Mouse (Mus musculus) forelimb bud, embryonic 11.5 days (tissue): ENCODE measurements around the gene Tufm.

Source experiments
- DNase-seq: peaks from one replicate; pipeline ENCODE4 v3.0.0-alpha.2; 2012; ENCODE audit warnings: low read depth, low spot score

The Tufm gene

DNA sequence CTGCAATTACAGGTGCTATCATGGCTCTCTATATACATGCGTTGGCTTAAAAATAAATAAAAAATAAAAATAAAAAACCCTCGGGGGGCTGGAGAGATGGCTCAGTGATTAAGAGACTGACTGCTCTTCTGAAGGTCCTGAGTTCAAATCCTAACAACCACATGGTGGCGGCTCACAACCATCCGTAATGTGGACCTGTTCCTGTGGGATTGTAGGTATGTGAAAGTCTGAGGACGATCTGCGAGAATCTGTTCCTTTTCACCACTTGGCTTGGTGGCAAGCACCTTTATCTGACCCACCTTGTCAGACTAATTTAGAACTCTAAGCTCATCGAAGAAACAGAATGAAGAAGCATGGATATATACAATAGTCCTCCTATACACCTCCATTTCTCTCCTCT is 12.3 kb downstream of the Tufm start:
- no peak for DNase-seq

DNA sequence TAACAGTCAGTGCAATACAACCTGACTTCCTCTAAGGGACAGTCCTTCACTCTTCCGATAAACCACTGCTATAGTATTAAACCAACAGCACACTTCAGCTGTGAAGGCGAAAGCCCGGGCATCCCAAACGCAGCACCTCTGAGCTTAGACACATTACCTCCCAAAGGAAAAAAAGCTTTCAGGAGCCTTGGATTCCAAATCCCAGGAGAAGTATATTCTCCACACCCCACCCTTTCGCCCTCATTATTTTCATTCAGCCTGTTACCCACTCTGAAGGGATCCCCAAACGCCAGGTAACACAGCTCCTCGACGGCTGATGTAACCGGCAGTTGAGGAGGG is 14.5 kb downstream of the Tufm start:
- DNase-seq = no peak

DNA sequence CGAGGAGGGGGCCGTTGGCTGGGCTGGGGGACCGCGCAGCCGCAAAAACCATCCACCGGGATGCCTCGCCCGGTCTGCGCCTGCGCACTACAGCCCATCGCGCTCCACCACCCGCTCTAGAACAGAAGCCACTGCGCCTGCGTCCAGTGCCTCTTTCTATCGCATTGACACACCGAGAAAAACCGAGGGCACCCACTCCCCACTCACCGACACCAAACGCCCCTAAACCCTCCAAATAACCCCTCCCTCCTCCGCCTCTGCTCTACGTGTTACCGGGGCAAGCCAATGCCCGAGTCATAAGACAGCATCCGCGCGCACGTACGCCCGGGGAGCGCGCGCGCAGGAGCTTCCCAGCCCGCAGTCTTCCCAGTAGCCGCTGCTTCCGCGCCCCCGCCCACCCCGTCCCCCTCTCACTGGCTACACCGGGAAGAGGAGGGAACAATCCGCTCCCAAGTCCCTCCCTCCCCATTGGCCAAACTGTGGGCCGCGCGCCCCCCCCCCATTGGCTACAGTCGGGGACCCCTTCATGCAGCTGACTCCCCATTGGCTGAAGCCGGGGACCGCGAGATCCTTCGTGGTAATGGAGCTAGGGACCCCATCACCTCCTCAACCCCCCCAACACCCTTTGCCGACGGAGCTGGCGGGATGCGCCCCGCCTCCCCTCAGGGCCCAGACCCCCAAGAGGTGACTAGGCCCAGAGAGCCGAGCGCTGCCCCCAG is 15.0 kb downstream of the Tufm start:
- peak; percentile 96 for DNase-seq

DNA sequence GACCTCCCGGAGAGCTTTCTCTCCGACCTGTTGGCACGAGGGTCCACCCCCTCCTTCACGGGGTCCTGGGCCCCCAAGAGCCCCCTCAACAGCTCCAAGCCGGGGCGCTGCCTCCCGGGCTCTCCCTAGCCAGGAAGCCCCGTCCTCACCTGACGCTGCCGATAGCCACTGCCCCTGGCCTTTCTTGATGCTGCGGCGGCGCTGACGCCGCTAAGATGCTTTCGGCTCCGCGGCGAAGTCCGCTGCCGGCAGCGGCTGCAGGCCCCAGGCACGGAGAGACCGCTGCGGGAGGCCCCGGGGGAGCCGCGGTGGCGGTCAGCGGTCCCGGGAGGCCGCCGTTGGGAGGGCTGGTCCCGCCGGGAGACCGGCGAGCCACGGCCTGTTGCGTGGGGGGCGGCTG is 15.6 kb downstream of the Tufm start:
- DNase-seq = no peak

DNA sequence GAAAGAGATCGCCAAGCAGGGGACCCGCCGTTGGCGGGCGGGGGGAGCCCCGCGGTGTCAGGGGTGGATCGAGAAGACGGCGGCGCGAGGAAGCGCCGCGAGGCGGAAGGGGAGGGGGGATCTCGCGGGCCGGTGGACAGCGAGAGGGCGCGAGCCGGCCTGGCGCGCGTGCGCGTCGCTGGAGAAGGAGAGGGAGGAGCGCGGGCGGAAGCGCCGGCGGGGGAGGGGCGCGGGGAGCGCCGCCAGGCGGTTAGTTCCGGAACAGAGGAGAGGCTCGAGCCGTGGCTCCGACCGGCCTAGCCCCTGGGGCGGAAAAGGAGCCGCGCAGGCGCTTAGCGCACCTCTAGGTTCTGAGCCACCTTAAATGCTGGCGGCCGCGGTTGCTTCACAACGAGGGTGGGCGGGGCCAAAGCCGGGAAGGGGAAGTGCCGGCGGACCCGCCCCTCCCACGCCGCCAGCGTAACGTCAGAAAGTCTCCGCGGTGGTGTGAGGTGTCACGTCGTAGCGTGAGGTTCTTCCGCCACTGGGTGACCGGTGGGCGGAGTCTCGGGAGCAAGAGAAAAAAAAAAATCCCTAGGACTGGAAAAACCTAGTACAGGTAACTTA is 16.2 kb downstream of the Tufm start, which contains the start of gene Atxn2l:
Gene Atxn2l (minus strand): TSS at position 165 of the 606 bp plus-strand sequence.
- peak; percentile 99 for DNase-seq

DNA sequence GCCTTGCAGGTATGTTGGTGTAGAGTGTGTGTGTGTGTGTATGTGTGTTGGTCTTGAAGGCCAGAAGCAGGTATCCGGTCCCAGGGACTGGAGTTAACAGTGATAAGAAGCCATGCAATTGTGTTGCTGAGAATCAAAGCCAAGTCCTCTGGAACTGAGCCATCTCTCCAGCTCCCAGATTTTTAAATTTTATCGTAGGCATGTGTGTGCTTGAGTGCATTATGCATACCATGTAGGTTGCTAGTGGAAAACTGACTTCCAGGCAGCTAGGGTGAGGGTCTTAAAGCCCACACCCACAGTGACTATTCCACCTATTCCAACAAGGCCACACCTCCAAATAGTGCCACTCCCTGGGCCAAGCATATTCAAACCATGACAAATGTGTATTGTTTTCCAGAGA is 17.8 kb downstream of the Tufm start:
- DNase-seq = no peak

DNA sequence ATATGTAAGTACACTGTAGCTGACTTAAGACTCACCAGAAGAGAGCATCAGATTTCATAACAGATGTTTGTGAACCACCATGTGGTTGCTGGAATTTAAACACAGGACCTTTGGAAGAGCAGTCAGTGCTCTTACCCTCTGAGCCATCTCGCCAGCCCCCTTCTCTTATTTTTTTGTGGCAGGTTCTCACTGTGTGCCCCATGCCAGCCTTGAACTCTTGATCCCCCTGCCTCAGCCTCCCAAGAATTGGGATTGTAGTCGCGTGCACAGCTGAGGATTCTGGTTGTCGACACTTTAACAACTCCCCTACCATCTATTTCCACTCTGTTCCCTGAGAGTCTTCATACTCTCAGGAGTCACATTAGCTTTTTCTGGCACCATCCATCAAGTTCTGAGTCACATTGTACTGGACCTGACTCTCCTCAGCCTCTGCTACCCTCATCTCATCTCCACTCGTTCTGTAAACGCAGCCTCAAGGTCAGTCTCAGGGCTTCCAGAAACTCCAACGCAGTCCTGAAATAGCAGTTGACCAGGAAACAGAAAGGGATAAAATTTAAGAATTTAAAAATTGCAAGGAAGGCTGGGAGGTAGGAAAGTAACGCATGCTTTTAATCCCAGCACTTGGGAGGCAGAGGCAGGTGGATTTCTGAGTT is 20.1 kb downstream of the Tufm start:
- DNase-seq = no peak

DNA sequence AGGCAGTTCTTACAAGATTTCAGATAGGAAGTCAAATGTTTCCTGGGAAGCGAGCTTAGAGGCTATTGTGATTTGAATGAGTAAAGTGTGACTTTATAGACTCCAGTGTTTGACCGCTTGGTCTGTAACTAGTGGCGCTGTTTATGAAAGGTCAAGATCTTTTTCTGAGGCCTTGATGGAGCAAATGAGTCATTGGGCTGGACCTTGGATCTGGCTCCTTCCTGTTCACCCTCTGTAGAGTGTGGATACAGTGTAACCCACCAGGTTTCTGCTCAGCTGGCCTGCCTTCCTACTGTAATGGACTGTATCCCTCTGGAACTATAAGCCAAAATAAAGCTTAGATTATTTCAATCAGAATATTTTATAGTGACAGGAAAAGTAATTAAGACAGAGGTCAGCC is 24.1 kb downstream of the Tufm start:
- no peak for DNase-seq

DNA sequence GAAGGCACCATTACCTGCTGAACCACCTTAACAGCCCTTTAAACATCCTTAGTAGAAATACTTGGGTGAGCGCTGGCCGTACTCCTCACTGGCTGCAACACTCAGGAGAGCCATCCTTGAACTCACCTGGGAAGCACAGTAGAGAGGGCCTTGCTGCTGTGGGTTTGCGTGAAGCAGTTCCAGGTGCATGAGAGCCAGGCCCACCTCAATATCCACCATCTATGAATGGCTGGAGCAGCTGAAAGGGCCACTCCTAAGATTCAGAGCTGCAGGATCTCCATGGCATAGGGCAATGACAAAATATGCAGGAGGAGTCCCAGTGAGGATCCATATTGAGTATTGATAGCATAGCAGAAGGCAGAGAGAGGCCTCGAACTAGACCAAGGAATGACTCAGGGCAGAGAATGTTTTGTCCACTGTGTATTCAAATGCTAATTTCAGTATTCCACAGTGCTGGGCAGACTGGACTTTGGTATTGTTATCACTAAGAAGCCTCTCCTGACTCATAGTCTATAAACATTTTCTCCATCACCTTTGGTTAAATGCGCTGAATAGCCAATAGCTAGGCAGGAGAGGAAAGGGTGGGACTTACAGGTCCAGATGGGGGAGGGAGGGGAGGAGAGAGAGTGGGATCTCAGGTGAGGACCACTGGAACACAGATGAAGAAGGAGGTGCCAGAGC is 31.2 kb downstream of the Tufm start:
- DNase-seq = no peak

DNA sequence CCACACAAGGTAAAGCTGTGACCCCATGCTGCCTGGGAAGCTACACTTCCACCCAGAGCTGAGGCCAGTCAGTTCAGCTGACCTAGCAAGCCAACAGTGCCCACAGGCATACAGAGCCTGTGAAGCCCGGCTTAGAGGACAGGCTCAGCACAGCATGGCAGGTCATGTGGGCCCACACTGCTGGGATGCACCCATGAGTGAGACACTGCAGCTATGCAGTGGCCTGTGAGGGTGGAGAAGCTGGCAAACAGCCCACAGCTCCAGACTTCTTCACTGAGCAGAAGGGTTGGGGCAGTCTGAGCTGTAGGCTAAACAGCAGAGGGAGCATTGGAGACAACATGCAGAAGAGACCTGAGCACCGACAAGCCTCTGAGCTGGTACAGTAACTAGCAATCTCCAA is 32.4 kb downstream of the Tufm start:
- DNase-seq = no peak

DNA sequence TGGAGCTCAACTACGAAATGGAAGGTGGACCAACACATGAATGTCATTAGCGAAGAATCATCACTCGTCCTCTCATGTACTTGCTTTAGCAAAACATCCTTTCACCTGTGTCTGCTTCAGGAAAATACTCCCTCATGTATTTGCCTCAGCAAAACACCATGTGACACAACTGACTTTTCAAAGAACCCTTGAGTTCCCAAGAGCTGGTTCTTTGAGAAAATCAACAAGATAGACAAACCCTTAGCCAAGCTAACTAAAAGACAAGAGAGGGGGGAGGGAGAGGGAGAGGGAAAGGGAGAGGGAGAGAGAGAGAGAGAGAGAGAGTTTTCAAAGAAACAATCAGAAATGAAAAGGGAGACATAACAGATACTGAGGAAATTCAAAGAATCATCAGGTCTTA is 36.2 kb downstream of the Tufm start:
- DNase-seq = no peak

DNA sequence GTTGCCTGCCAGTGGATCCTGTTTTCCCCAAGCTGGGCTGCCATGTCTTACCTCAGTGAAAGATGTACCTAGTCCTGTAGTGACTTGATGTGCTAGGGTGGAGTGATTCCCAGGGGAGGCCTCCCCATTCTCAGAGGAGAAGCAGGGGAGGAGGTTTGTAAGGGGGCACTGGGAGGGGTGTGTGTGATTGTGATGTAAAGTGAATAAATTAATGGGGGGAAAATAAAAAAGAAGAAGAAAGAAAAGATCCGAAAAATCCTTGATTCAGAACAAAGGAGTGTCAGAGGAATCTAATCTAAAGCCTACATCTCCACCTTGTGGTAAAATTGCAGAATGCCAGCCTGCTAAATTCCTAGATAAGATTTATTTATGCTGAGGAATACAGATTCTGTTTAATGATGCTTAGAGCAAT is 41.0 kb downstream of the Tufm start:
- peak; percentile 59 for DNase-seq

DNA sequence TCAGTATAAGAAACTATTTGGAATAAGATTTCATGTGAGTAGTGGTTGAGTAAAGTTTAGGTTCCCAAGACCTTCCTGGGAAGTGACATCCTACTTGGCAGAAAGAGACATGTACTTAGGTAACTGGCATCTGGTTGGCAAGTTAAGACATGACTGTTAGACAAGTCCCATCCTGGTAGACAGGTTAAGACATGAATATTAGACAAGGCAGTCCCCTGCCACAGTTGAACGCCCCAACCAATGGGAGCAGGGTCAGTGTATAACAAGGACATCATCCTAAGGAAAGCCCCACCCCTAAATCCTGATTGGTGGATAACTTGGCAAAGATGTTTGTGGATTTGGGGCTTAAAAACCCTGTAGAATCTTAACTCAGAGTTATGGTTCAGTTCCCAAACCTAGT is 46.3 kb downstream of the Tufm start:
- DNase-seq = no peak

DNA sequence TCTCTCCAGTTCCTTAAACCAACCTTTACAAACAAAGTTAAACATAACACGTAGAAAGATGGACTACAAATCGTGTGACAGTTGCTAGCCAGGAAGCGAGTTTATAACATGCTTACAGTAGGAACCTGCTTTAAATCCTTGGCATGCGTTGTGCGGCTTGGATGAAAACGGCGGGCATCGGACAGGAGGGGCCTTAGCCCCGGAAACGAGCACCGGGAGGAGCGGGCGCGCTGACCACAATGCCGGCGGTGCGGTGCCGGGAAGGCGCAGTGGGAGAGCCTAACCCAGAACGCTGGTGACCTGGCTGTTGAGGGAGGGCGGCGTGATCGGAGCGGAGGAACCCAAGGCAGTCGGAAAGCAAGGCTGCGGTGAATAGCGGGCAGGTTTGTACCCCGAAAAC is 48.6 kb downstream of the Tufm start:
- DNase-seq = no peak

DNA sequence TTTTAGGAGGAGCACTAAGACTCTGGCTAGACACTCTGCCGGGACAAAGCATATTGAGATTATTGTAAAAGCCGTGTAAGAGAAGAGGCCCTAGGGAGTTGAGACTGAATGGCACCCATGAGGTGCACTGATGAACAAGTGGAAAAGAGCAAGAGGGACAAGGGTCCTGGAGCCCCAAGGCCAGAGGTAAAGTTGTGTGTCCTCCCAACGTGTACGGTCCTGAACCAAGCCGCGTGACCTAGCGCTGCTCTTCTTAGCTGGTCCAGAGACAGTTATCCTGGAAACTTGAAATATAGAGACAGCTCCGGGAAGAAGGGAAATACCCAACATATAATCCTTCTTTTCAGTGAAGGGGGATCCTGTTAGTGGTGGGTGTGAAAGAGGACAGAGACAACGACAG is 49.3 kb downstream of the Tufm start:
- DNase-seq = no peak

DNA sequence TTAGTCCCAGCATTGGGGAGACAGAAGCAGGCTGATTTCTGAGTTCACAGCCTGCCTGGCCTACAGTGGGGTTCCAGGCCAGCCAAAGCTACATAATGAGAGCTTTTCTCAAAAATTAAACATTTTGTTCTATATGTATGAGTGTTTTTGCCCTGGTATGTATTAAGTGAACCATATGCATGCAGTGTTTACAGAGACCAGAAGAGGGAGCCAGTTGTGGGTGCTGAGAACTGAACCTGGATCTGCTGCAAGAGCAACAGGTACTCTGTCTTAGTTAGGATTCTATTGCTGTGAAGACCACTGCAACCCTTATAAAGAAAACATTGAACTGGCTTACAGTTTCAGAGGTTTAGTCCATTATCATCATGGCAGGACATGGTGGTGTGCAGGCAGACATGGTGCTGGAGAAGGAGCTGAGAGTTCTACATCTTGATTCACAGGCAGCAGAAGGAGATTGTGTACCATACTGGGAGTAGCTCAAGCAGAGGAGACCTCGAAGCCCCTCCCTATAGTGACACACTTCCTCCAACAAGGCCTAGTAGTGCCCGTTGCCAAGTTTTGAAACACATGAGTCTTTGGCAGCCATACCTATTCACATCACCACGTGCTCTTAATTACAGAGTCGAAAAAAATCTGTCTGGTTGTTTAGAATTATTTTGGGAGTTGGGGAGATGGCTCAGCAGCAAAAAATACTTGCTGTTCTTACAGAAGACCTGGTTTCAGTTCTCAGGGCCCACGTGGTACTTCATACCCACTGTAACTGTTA is 50.8 kb downstream of the Tufm start:
- peak; percentile 46 for DNase-seq
